Mouse (Mus musculus): Measurements from ENCODE around the gene 1190005I06Rik. TPM values are rescaled to one million over a fixed set of nuclear protein-coding genes. Genes with fewer than 3 reads are reported as not detected.
A peak's percentile ranks its signal among the peaks of the same experiment; 100 is the strongest.

1190005I06Rik gene
- polyA plus RNA-seq, 1 experiment = 2.6 TPM

DNA sequence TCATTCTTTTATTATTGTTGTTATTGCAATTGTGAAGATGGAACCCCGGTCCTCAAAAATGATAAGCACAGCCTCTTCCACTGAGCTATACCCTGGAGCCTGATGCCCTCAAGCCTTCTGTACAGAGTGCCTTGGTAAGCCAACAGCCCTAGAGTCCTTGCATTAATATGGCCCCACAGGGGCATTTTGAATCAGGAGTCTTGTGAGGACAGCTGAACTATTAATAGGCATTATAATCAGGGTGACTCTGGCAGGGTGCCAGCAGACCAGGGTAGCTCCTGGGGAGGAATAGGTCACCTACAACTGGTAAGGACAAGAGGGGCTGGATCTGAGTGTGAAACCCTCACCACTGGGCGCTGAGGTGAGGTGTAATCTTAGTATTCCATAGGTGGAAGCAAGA lies 57.5 kb downstream of the 1190005I06Rik start:
- no peaks in the 10 kb centered on the region for H3K27me3 ChIP-seq (ENCODE audit: control insufficient read depth, insufficient read depth, insufficient read length)
- H3ac ChIP-seq (ENCODE audit: control insufficient read depth, insufficient read length, low read depth) = no peak overlapping the region
- peaks cover 14% of the 10 kb centered on the region for H3K36me3 ChIP-seq (ENCODE audit: control insufficient read depth, insufficient read depth)
- peaks cover 26% of the 10 kb centered on the region for H3K79me2 ChIP-seq (ENCODE audit: control insufficient read depth, insufficient read depth)
- peaks cover 6% of the 10 kb centered on the region for H3K79me3 ChIP-seq (ENCODE audit: low read depth)
- H3K4me3 ChIP-seq (ENCODE audit: insufficient read depth, poor library complexity, severe bottlenecking) = peak overlapping the region; percentile 25
- TF ChIP-seq USF1 (IDR thresholded peaks at IDR 0.05; ENCODE audit: low read depth) = no peak
- TF ChIP-seq CTCF (IDR thresholded peaks at IDR 0.05; ENCODE audit: control insufficient read depth, insufficient read depth, insufficient read length) = no peak
- no peak for TF ChIP-seq FOSL1 (IDR thresholded peaks at IDR 0.05; ENCODE audit: insufficient read depth, low read length, poor library complexity, severe bottlenecking)
- TF ChIP-seq CEBPB (IDR thresholded peaks at IDR 0.05; ENCODE audit: low read depth) = no peak
- TF ChIP-seq MAX (IDR thresholded peaks at IDR 0.05) = no peak
- no peak for TF ChIP-seq MYOG (IDR thresholded peaks at IDR 0.05; ENCODE audit: control insufficient read depth, extremely low read depth, insufficient read length)
- TF ChIP-seq MYOD1 (IDR thresholded peaks at IDR 0.05; ENCODE audit: control insufficient read depth, insufficient read length, low read depth) = no peak

DNA sequence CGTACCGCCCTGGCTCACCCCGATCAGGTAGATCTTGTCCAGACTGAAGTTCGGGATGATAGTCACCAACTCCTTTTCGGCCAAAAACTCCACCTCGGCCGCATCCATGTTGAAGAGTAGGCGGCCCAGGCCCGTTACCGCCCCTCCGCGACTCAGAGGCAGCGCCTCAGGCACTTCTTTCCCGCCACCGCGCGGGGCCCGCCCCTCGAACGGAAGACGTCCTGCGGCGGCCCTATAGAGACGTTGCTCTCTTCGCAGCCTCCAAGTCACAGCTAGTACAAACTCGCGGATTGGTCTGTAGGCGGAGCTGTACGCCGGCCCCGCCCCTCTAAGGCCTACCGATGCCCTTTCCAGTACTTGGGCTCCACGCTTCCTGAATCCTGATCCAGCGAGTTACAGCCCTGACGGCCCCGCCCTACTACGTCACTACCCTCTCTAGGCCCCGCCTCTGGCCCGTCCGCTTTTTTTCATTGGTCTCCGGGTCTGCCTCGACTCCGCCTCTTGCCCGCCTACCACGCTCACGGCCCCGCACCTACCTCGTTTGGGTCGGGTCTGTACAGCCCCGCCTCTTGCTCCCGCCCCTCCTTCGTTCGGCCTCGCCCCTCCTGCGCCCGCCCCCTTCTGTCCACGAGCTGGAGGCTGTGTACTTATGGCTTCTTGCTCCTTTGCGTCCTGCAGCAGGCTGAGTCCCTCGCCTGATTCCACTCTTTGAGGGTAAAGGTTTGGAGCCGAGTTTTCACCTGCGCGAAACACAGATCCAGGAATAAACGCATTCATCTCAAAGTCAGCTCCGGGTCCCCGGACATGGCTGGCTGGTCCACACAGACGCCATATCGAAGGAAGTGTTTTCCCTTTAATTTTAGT lies 58.3 kb downstream of the 1190005I06Rik start, which contains the start of gene Gins2:
Gene Gins2 (minus strand): TSS at position 397 of the 864 bp plus-strand sequence.
- peaks cover 22% of the 10 kb centered on the region for H3K36me3 ChIP-seq (ENCODE audit: control insufficient read depth, insufficient read depth)
- H3K79me2 ChIP-seq (ENCODE audit: control insufficient read depth, insufficient read depth) = peaks cover 26% of the 10 kb centered on the region
- peak within 1 kb of the TSS; percentile 86 for H3ac ChIP-seq (ENCODE audit: control insufficient read depth, insufficient read length, low read depth)
- peak within 1 kb of the TSS; percentile 79 for H3K4me3 ChIP-seq (ENCODE audit: insufficient read depth, poor library complexity, severe bottlenecking)
- H3K27me3 ChIP-seq (ENCODE audit: control insufficient read depth, insufficient read depth, insufficient read length) = no peaks in the 10 kb centered on the region
- peaks cover 8% of the 10 kb centered on the region for H3K79me3 ChIP-seq (ENCODE audit: low read depth)
- no peak for TF ChIP-seq MYOD1 (IDR thresholded peaks at IDR 0.05; ENCODE audit: control insufficient read depth, insufficient read length, low read depth)
- peak; percentile 38 for TF ChIP-seq MAX (IDR thresholded peaks at IDR 0.05)

DNA sequence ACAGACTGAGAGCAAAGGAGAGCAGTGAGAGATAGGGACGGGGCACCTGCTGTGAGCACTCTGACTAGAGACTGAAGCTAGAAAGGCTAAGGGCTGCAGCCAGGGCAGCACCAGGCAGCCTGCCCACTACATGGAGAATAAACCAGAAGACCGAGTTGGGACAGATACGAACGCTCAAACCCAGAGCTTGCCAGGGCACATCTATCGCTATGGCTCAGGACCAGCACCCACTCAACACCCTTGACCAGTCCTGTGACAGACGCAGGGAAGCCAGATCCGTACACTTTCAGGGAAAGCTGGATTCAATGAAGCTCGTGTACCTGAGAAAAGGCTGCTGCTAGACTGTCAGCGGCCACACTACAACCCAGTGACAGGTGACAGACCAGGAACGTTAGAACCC lies 61.9 kb downstream of the 1190005I06Rik start:
- no peaks in the 10 kb centered on the region for H3K27me3 ChIP-seq (ENCODE audit: control insufficient read depth, insufficient read depth, insufficient read length)
- H3ac ChIP-seq (ENCODE audit: control insufficient read depth, insufficient read length, low read depth) = no peak overlapping the region
- H3K36me3 ChIP-seq (ENCODE audit: control insufficient read depth, insufficient read depth) = peaks cover 44% of the 10 kb centered on the region
- peaks cover 26% of the 10 kb centered on the region for H3K79me2 ChIP-seq (ENCODE audit: control insufficient read depth, insufficient read depth)
- no peak overlapping the region for H3K4me3 ChIP-seq (ENCODE audit: insufficient read depth, poor library complexity, severe bottlenecking)
- H3K79me3 ChIP-seq (ENCODE audit: low read depth) = peaks cover 8% of the 10 kb centered on the region
- TF ChIP-seq MAX (IDR thresholded peaks at IDR 0.05) (no peak), MYOG (IDR thresholded peaks at IDR 0.05; ENCODE audit: control insufficient read depth, extremely low read depth, insufficient read length) (no peak), MYOD1 (IDR thresholded peaks at IDR 0.05; ENCODE audit: control insufficient read depth, insufficient read length, low read depth) (no peak), CTCF (IDR thresholded peaks at IDR 0.05; ENCODE audit: control insufficient read depth, insufficient read depth, insufficient read length) (no peak), FOSL1 (IDR thresholded peaks at IDR 0.05; ENCODE audit: insufficient read depth, low read length, poor library complexity, severe bottlenecking) (no peak), CEBPB (IDR thresholded peaks at IDR 0.05; ENCODE audit: low read depth) (no peak), USF1 (IDR thresholded peaks at IDR 0.05; ENCODE audit: low read depth) (no peak)

DNA sequence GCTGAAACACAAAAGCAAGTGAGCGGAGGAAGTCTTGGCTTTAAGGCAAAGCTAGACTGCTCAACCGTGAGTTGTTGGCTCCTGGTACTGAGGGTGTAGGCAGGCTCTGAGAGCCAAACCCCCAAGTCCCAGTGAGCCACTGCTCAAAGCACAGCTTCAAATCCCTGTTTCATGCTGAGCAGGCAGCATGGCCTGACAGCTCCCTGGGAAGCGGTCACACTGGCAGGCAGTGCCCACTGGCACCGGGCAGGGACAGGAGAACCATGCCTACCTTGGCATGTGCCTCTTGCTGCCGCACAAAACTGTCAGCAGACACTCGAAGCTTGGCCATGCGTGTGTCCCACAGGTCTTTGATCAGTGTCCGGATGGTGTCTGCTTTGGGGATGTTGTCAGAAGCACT lies 65.6 kb downstream of the 1190005I06Rik start:
- Histone ChIP-seq H3K36me3 (ENCODE audit: control insufficient read depth, insufficient read depth) (peaks cover 71% of the 10 kb centered on the region), H3K4me3 (ENCODE audit: insufficient read depth, poor library complexity, severe bottlenecking) (no peak overlapping the region)
- TF ChIP-seq FOSL1 (IDR thresholded peaks at IDR 0.05; ENCODE audit: insufficient read depth, low read length, poor library complexity, severe bottlenecking) = no peak
- no peak for TF ChIP-seq MYOD1 (IDR thresholded peaks at IDR 0.05; ENCODE audit: control insufficient read depth, insufficient read length, low read depth)
- no peak for TF ChIP-seq USF1 (IDR thresholded peaks at IDR 0.05; ENCODE audit: low read depth)
- TF ChIP-seq CTCF (IDR thresholded peaks at IDR 0.05; ENCODE audit: control insufficient read depth, insufficient read depth, insufficient read length) = no peak
- no peak for TF ChIP-seq MYOG (IDR thresholded peaks at IDR 0.05; ENCODE audit: control insufficient read depth, extremely low read depth, insufficient read length)
- TF ChIP-seq CEBPB (IDR thresholded peaks at IDR 0.05; ENCODE audit: low read depth) = no peak
- no peak for TF ChIP-seq MAX (IDR thresholded peaks at IDR 0.05)

DNA sequence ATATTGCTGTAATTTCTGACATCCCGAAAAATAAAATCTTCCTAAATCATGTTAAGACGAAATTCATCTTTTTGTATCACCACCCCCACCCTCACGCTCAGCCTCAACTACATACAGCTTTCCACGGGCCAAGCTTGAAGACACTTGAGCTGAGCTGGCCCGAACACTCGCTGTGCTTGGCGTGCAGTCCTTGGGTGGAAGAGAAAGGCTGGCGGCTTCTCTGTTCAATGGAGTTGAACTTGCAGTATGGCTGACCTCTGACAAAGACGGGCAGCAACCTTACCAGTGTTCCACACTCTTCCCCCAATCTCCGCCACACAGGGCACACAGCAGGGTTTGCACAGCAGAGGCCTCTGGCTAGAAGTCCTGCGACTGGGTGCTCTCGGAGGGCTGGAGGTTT lies 66.1 kb downstream of the 1190005I06Rik start:
- Histone ChIP-seq H3ac (ENCODE audit: control insufficient read depth, insufficient read length, low read depth) (no peak overlapping the region), H3K79me2 (ENCODE audit: control insufficient read depth, insufficient read depth) (peaks cover 2% of the 10 kb centered on the region), H3K4me3 (ENCODE audit: insufficient read depth, poor library complexity, severe bottlenecking) (no peak overlapping the region), H3K79me3 (ENCODE audit: low read depth) (peaks cover 2% of the 10 kb centered on the region), H3K36me3 (ENCODE audit: control insufficient read depth, insufficient read depth) (peaks cover 75% of the 10 kb centered on the region), H3K27me3 (ENCODE audit: control insufficient read depth, insufficient read depth, insufficient read length) (no peaks in the 10 kb centered on the region)
- TF ChIP-seq FOSL1 (IDR thresholded peaks at IDR 0.05; ENCODE audit: insufficient read depth, low read length, poor library complexity, severe bottlenecking) (no peak), MYOG (IDR thresholded peaks at IDR 0.05; ENCODE audit: control insufficient read depth, extremely low read depth, insufficient read length) (no peak), MYOD1 (IDR thresholded peaks at IDR 0.05; ENCODE audit: control insufficient read depth, insufficient read length, low read depth) (no peak), MAX (IDR thresholded peaks at IDR 0.05) (no peak), CEBPB (IDR thresholded peaks at IDR 0.05; ENCODE audit: low read depth) (no peak), CTCF (IDR thresholded peaks at IDR 0.05; ENCODE audit: control insufficient read depth, insufficient read depth, insufficient read length) (no peak), USF1 (IDR thresholded peaks at IDR 0.05; ENCODE audit: low read depth) (no peak)

More for the DNA sequence above, 65.6 kb downstream of the 1190005I06Rik start:
- Histone ChIP-seq H3K79me3 (ENCODE audit: low read depth) (peaks cover 2% of the 10 kb centered on the region), H3K79me2 (ENCODE audit: control insufficient read depth, insufficient read depth) (peaks cover 7% of the 10 kb centered on the region), H3ac (ENCODE audit: control insufficient read depth, insufficient read length, low read depth) (no peak overlapping the region), H3K27me3 (ENCODE audit: control insufficient read depth, insufficient read depth, insufficient read length) (no peaks in the 10 kb centered on the region)

Data from C2C12 (cell line).